Mouse (Mus musculus) adrenal gland, postnatal 25 days (tissue): ENCODE measurements at regions not wholly inside any gene's neighbourhood (a gene's known extent, or its start where the extent isn't known, plus 50 kb on each side); places are given as distances from the start of the nearest gene placed in this dataset.

ENCODE experiments used
- DNase-seq: peaks from one replicate; pipeline ENCODE4 v3.0.0; 2021; ENCODE audit warnings: mixed read lengths

DNA sequence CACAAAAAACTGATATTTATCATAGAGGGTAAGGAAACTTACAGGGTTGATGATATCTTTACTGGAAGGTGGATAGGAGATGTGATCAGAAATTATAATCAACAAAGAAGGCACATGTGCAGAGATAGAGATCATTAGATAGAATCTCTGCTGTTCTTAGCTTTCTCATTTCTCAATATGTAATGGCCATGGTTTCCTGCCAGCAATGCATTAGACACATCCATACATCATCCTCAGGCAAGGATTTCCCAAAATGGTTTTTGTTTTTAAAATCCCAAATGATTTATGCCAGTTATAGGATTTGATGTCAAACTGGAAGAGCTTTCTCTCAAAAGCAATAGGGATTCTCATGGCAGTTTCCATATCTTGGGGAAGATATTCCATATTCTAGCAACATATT is 52.0 kb upstream of the C030005K15Rik start:
- no peak for DNase-seq

DNA sequence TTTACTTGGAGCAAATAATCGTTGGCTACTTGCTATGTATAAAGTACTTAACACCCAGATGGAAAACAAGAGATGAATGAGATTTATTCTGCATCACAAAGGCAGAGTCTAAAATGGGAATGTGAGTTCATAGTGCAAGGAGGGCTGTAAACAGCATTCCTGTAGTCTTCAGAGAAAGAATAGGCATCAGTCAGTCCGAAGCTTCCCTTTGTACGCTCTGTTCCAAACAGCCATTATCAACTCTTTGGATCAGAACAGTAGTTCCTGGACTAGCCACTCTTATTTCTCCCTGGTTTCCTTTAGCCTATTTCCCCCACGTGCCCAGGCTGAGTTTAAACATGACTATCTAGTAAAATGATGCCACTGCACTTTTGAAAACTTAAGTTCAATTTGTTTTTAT is 52.8 kb upstream of the C030005K15Rik start:
- no peak for DNase-seq

DNA sequence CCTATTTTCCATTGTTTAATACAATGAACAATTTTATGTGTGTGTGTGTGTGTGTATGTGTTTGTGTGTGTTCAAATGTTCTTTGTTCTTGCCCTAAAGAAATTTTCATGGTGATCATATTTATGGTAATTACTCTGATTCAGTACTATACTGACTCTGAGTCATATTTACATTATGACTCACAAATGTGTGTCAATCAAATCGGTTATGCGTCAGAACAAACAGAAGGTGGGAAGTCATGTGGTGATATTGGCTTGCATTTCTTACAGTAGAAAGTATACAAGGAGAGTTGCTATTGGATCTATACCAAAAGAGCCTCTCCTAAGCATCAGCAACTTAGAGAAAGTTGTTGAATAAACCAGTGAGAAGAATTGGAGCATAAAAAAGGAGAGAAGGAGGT is 67.2 kb upstream of the C030005K15Rik start:
- no peak for DNase-seq

DNA sequence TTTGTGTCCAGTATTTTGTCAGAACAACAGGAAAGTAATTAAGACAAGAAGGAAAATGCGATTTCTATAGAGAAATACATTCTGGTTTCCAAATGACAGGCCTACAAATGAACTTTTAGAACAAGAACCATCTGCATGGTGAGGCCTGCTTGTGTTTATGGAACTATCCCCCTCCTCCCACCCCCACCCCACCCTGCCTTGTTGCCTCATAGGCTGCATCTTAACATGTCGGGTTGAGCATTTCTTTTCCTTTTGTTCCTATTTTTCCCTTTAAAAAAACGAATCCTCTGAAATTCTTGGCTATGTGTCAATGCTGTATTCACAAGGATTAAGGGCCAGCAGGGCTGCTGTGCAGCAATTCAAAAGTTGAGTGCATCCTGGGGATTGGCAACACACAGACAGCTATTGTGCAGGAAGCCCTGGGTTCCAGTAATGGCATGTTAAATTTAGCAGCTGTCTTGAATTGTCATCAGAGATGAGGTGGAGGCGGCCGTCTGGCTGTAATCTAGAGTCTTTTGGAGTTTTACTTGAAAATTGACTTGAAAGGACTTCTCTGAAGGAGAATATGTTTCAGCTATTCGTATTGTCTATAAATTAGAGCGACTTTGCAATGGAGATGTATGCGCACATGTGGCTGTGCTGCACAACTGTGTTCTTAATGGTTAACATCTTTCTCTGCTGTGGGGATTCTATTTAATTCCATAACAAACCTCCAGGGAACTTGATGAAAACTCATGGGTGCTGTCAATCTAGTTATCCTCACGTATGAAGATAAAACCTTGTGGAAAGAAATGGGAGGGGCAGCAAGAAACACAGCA is 75.1 kb upstream of the C030005K15Rik start:
- DNase-seq: no peak

DNA sequence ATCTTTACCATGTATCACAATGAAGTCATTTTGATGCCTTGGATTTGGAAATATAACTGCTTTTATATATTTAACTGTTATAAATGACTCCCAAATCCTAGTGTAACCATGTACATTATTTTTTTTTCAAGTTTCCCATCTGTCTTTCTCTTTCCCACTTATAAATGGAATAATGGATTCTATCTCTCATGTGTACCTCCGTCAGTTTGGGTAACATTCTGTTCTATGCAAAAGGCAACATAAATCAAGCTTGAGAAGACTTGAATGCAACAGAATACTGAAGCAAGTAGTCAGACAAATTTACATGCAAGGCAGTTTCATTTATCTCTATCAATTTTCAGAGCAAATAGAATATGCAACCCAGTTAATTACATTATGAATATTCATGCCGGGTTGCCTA is 81.4 kb upstream of the C030005K15Rik start:
- DNase-seq: no peak

DNA sequence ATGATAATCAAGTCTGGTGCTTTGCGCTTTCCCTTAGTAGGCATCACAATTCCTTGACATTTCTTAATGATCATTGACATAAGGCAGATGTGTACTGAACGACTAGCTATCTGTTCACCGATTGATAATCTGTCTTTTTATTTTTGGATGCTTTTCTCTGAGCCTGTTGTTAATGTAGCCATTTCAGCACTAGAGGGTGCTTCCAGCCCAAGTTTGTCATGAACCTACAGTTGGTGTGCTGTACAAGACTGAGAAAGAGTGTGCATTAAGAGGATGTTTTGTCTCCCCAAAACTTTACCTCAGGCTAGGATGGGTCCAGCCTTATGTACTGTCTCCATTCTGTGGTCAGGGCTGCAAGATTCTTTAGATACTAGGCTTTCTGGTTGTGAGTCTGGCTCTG is 116.0 kb upstream of the C030005K15Rik start:
- DNase-seq: no peak

DNA sequence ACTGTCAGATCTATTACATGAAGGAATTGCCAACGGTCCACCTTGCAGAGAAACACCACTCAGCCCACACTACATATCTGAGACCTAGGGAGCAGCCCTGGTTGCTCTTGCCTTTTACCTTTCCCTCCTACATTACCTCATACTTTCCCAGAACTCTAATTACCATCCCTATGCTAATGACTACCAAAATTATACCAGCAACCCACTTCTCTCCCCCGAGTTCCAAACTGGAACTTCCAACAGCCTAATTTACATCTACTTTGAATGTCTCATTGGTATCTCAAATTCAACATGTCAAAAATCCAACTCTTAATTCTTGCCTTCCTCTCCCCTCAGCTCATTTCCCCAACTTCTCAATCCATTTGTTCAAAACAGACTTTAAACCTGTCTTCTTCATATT is 124.9 kb upstream of the C030005K15Rik start:
- no peak for DNase-seq

DNA sequence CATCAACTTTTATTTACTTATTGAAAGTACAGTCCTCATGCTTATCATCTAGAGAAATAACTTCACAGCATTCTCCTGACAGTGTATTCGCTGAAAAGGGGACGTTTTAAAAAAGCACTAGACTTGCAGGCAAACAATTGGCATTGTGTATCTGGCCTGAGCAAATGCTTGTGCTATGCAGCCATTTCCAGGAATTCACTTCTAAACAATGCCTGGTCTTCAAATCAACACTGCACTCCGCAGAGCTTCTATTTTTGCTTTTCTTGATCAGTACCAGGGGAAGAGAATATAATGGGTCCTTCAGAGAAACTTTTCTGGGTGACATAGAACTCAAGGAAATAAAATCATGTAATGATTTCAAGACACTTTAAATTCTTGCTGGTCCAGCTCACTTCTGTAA is 150.5 kb upstream of the C030005K15Rik start:
- DNase-seq: no peak

DNA sequence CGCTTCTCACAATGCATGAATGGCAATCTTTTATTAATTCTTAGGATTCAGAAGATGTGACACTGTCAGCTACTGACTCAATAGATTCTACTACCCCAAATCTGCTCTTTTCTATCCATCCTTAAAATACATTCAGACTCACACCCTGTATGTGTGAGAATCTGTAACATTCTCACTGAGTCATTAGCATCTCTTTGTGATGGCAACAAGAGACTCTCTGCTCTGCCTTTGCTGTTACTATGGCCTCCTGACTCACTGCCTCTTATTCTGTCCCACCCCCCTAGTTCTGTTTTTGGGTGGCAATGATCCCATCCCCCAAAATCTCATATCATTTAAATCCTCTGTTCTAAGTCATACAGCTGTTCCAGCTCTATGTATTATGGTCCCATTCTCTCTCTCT is 159.5 kb upstream of the C030005K15Rik start:
- no peak for DNase-seq

DNA sequence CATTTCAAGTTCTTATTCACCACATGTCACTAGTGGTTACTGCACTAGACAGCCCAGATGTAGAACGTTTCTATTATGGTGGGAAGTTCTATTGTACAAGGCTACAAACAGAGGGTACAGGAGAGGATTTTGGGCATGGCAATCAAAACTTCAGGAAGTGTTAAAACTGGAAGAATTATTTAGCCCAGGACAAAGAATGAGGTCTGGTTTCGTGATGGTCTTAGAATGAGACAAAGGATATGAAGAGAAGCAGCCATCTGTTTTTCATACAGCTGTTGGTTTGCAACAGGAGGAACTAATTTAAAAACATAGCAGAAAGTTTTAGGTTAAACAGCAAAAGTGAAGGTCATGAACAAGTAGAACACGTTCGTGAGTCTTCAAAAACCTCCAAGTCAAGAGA is 179.2 kb upstream of the C030005K15Rik start:
- DNase-seq: no peak

DNA sequence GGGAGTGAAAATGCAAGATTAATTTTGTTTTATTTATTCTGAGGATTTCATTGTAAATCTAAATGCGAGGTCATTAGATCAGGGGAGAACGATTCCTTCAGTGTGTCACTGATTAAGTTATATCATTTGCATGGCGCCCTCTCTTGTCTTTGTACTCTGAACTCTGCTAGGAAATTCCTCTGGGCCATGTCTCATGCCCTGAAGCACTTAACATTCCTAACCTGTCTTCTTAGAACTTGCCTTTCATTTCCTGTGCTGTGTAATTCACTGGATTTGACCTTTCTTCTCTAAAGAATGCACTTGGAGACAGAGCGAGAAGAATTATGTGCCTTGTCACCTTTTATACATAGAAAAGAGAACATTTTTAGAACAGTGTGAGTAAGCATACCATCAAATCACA is 199.0 kb upstream of the C030005K15Rik start:
- no peak for DNase-seq

DNA sequence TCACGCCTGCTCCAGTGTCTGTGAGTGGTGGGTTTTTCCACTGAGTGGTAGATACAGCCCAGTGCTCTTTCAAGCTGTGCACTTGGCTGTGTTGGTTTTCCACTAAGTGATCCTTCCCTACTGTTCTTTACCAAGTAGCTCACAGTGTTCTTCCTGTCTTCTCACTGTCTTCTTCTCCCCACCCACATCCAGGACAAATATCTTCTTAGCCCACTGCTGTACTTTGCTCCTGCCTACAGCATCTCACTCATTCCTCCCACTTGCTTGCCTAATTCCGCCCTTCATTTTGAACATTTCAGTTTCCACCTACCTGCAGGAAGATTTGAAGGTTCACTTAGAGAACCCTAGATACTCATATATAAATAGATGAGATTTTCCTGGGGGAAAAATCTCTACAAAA is 213.8 kb upstream of the C030005K15Rik start:
- no peak for DNase-seq

DNA sequence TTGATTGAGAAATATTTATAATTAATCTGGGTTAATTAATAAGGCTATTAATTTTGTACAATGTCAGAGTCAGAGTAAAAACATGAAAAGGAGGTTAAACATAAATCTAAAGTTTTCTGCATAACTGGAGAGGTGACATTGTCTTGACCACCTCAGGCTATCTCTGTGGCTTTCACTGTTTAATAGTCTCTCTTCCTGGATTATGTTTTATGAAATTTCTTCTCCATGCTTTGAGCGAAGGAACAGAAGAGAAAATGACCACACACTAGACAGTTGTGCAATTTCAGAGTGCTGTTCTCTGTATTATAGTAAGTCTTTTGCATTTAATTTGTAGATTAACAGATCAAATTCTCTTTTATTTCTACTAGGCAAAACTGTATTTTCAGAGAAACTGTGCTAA is 239.3 kb upstream of the C030005K15Rik start:
- DNase-seq: no peak

DNA sequence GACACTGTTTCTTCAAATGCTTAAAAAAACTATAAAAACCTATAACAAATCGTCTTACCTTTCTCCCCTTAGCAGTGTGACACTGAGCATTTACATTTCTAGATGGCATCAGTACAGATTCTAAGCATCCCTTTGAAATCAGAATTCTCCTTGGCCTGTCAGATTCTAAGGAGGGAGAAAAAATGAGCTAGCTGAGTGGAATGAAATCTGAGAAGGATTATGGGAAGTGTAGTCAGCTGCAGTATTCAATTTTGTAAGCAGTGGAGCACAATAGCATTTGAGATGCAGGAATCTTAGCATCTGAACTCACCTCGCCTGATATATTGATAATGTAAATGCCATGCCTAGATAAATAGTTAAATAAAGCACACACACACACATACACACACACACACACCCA is 240.4 kb upstream of the C030005K15Rik start:
- DNase-seq: no peak

DNA sequence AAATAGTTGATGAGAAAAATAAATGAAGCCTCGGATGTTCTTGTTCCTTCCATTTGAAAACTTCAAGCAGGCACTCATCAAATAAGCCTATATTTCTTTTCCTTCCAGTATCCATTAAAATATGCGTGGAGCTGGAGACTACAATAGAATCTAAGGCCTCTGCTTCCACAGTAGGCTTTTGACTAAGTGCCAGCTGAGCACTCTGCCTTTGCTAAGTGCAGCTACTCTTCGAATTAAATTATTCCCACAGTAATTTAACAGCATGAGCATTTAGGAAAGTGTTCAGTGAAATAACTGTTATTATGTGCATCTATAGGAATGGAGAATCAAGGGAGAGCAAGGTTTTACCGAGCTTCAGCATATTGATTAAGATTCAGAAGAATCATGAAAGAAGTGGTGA is 280.5 kb upstream of the C030005K15Rik start:
- DNase-seq: no peak

DNA sequence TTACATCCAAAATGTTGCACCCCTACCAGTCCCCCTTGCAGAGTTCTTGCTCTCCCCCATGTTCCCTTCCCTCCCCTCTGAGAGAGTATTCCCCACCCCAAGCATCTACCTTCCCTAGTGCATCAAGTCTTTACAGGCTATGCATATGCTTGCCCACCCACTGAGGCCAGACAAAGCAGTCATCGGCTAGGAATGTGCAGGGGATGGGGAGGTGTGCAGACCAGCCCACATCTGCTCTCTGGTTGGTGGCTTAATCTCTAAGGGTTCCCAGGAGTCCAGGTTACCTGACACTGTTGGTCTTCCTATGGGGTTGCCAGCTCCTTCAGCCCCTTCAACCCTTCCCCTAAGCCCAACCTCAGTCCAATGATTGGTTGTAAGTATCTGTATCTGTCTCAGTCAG is 281.8 kb upstream of the C030005K15Rik start:
- DNase-seq: no peak

DNA sequence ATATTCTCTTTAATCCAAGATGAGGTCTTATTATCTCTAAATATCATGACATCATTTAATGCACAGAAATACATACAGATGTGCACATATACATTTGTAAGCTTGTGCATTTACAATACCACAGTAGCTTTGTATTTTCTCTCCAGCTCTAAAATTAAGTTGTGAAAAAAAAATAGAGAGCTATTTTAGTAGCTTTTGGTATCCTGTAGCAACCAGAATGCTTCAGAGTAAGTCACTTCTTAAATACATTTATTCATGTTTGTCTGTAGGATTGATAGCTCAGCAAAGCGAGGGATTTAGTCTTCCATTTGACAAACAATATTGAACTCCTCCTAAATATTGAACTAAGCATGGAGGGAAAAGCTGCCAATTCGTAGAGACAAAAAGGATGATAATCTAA is 286.4 kb upstream of the C030005K15Rik start:
- DNase-seq: no peak

DNA sequence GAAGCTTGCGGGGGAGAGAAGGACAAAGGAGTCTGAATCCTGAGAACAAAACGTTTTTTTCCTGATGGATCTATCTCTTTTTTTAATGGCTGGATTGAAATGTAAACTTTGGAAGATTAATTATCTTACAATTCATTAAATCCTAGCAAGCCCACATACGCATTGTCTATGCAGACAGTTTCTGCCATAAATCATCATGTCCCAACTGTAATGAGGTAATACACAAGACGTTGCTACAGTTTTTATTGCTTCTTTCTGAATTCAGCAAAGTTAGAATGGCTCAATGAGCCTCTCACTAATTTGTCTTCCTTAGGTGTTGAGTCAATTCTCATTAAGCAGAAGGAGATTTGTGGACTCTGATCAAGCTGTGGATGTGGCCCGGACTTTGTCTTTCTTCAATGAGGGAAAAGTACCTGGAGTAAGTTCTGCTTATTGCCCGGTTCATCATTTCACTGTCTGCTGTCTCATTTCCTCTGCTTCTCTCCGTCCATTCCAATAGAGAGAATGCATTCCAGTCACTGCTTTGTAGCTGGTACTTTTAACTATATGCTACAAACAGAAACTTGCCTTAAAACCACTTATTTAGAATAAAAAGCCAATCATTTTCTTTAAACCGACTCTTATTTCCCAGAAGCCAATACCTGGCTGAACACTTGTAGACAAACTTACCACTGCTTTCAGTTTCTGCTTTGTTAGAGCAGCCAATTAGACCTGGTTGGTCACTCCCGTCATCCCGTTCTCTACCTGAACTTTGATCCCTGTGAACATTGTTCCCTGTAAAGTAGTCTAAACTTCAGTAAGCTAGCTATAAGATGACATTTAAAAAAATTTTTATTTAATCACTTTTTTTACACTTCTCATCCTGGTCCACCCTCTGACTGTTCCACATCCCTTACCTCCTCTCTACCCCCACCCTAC is 288.7 kb upstream of the C030005K15Rik start:
- no peak for DNase-seq

DNA sequence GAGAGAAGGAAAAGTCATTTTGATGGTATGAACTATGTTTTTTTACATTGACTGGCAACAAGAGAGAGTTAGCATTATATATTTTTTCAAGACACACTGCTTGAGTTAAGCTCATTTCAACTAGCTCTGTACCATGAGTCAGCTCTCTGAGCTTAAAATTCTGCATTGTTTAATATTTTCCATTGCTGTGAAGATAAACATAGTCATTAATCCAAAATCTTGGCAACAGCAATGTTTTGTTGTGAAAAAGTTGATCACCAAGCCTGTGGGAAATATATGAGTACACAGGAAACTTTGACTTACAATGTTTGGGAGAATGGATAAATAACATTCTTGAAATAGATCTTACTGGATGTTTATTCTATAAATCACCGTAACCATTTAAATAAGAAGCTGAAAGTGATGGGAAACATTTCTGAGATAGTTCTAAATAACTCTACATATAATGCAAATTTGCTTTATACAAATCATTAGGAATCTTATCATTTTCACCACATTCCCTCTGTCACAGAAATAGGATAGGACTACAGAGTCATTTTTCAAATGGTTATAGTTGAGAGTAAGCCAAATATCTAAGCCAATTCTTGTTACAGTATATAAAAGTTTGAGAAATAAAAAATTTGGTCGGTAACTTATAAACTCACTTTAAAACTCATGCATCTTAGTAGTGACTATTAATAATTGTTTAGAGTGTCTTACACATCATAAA is 290.2 kb upstream of the C030005K15Rik start:
- no peak for DNase-seq

DNA sequence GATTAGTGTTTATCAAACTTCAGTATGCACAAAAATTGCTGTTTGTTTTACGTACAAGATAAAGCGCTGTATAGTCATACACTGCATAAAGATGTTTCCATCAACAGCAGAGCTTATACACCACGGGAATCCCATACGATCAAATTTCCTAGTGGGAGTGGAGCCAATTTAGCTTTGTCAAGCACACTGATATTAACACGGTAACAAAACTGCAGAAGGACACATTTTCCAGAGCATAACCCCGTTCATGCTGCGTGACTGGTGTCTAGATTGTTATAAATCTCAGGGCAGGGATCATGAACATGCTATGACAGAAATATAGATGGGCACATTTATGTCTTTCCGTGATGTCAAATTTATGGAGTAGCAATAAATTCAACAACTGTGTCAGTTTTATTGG is 302.6 kb upstream of the C030005K15Rik start:
- no peak for DNase-seq

DNA sequence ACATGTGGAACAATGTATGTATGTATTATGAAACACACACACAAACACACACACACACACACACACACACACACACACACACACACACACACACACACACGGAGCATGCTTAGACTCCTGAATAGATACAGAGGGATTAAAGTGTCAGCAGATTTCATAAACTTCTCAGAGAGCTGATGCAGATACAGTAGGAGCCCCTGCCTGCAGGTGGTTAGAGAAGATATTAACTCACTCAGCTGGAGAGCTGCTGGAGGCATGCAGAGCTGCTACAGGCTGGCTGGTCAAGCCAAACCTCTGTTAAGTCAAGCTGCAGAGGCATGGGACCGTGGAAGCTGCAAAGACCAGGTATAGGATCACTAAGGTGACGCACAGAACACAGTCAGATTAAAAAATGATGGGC is 303.1 kb upstream of the C030005K15Rik start:
- no peak for DNase-seq

DNA sequence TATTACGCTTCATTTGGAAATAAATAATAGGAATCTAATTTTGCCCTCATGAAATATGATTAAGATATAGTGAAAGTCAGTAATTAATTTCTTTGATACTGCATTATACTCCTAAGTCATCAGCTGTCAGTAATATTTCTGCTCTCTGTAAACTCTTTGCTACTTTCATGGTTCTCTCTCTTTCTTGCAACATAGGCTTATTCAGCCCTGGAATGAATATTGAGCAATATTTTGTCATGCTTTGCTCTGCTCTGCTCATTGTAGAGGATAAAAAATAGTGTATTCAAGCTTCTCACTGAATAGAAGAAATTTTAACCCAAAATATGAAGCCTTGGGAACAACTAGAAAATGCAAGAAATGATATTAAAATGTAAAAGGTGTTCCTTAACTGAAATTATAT is 306.1 kb upstream of the C030005K15Rik start:
- no peak for DNase-seq

DNA sequence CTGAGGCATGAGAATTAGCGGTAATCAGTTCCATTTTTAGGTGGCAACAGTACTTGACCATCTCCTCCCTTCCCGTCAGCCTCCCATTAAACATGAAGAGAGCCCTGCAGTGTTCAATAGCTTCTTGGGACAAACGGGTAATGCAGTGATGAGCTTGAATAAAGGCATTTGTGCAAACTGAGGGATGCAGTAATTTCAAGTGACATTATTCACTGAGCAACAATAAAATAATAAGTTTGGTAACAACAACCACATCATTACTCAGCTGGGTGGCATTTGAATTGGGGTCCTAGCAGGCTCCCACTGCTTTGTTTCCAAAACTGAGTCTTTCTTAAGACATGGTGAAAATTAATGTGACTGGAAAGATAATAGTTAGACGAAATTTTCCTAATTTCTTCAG is 315.2 kb upstream of the C030005K15Rik start:
- no peak for DNase-seq
